Comparison of ENCODE assay signal across 8 mouse cellular contexts in genomic region chr15:36715745-36716685, GRCm38 (mm10).
DNase-seq lines count a peak whose midpoint lies in the region; ATAC-seq lines count a peak whose summit lies in the region.

No protein-coding gene starts in this region.

- WGBS in hindbrain, embryonic 15.5 days: 20% methylated on average over 26 of the region's 26 CpGs

- no peaks in the 10 kb centered on the region for H3K9me3 ChIP-seq in hindbrain, embryonic 15.5 days

- no peaks in the 10 kb centered on the region for H3K36me3 ChIP-seq in hindbrain, embryonic 15.5 days

- peak overlapping the region; percentile 23 for H3K4me3 ChIP-seq in hindbrain, embryonic 15.5 days

- peak overlapping the region; percentile 44 for H3K4me2 ChIP-seq in hindbrain, embryonic 15.5 days

- peak; percentile 90 for ATAC-seq in hindbrain, embryonic 15.5 days (ENCODE audit: low FRiP score, low read depth)

- H3K27me3 ChIP-seq in hindbrain, embryonic 15.5 days: no peaks in the 10 kb centered on the region

- H3K9ac ChIP-seq in hindbrain, embryonic 15.5 days: peak overlapping the region; percentile 20; the same call in 1 of the 2 replicates

- peak; percentile 86 for DNase-seq in T-cell, adult 2 months (ENCODE audit: low spot score)
- DNase-seq in cerebellum, postnatal 25 days: peak; percentile 82 to 89
- peak; percentile 85 for DNase-seq in gastrocnemius, adult 18-20 months (ENCODE audit: low spot score)
- DNase-seq in layer of hippocampus, postnatal 25 days (ENCODE audit: extremely low spot score in 1 of 2, low spot score in 1 of 2): peak; percentile 69 to 73
- DNase-seq in lung, postnatal 10 days: peak; percentile 86
- peak; percentile 71 for DNase-seq in ovary, postnatal 14 days (ENCODE audit: low spot score)
- peak; percentile 72 for DNase-seq in thymus, postnatal 14 days

- H3K4me1 ChIP-seq in hindbrain, embryonic 15.5 days (replicated peaks): peaks cover 9% of the 10 kb centered on the region

- H3K27ac ChIP-seq in hindbrain, embryonic 15.5 days (replicated peaks): peak overlapping the region; percentile 32

Comparison
In these comparisons a context has a peak if more than half of its experiments do, and no peak if none do; other contexts are left out.
1. Peak in every context shown above with its lines: DNase-seq, ATAC-seq, H3K4me3 ChIP-seq and H3K27ac ChIP-seq.